Mouse (Mus musculus) liver, postnatal 0 days (tissue): ENCODE results near the gene Fibp. TPM values are rescaled to one million over a fixed set of nuclear protein-coding genes. Genes with fewer than 3 reads are reported as not detected.

Source experiments
- ATAC-seq: fragments of 200-750 bp; cut with Nextera tagmentation; 2 replicates; pipeline ENCODE4 v1.8.0; 2017; ENCODE audit warnings: mild to moderate bottlenecking, moderate library complexity
- DNase-seq: peaks from one replicate; pipeline ENCODE4 v3.0.0-alpha.2; 2016
- H3K27ac ChIP-seq: fragments of 300-500 bp; sonication (generic); 2 replicates; pipeline ENCODE4 v1.5.1; 2014; ENCODE audit warnings: antibody characterized with exemption, moderate library complexity, mild to moderate bottlenecking, low read depth
- H3K27me3 ChIP-seq: fragments of 300-500 bp; sonication (generic); 2 replicates; pipeline ENCODE4 v1.6.1; 2014; ENCODE audit warnings: low read length, control low read depth, mixed read lengths; ENCODE audit not compliant: insufficient read depth
- H3K36me3 ChIP-seq: fragments of 300-500 bp; sonication (generic); replicated peaks from 2 replicates; pipeline ENCODE4 v1.6.1; 2014; ENCODE audit warnings: mild to moderate bottlenecking, control low read depth, low read length, moderate library complexity, mixed read lengths; ENCODE audit not compliant: insufficient read depth
- H3K4me1 ChIP-seq: fragments of 300-500 bp; sonication (generic); 2 replicates; pipeline ENCODE4 v1.6.1; 2014; ENCODE audit warnings: antibody characterized with exemption, mild to moderate bottlenecking, control low read depth; ENCODE audit not compliant: insufficient read depth
- H3K4me2 ChIP-seq: fragments of 300-500 bp; sonication (generic); 2 replicates; pipeline ENCODE4 v1.6.1; 2014; ENCODE audit warnings: low read depth, mild to moderate bottlenecking, low read length, moderate library complexity, mixed read lengths
- H3K4me3 ChIP-seq: fragments of 300-500 bp; sonication (generic); 2 replicates; pipeline ENCODE4 v1.5.1; 2014; ENCODE audit warnings: low read depth, low read length
- H3K9ac ChIP-seq: fragments of 300-500 bp; sonication (generic); replicated peaks from 2 replicates; pipeline ENCODE4 v1.6.1; 2014; ENCODE audit warnings: mild to moderate bottlenecking, moderate library complexity
- H3K9me3 ChIP-seq: fragments of 300-500 bp; sonication (generic); 2 replicates; pipeline ENCODE4 v1.6.1; 2016; ENCODE audit warnings: mild to moderate bottlenecking, control low read depth, low read length, mixed read lengths
- CTCF ChIP-seq: sonication (generic); IDR thresholded peaks from 2 replicates; pipeline ENCODE4 v1.5.1; 2016; ENCODE audit warnings: antibody characterized with exemption, low read depth
- EP300 ChIP-seq: IDR thresholded peaks from 2 replicates; pipeline ENCODE4 v1.6.1; 2016; ENCODE audit warnings: antibody characterized with exemption, low read depth, mild to moderate bottlenecking
- WGBS: fragments of 180-500 bp; shearing (Covaris S2); extraction: QIAGEN DNeasy Blood & Tissue Kit; methylation state at CpG from one replicate; pipeline ENCODE4 v1.1.7; 2014; ENCODE audit not compliant: insufficient replicate concordance; 5-methylcytosine and 5-hydroxymethylcytosine counted together
- polyA plus RNA-seq: library from polyadenylated mRNA; unstranded; fragments of >200 nt; fragmentation: Nextera tagmentation; extraction: Ambion mirVana; gene quantifications from 2 replicates; pipeline ENCODE4 v1.2.1, GENCODE M21; 2015

Fibp gene
- polyA plus RNA-seq, 1 experiment from 2014 or later: 35.6 TPM

- Histone ChIP-seq H3K4me3 (no peak overlapping the region), H3K36me3 (peaks cover 18% of the 10 kb centered on the region), H3K9ac (no peak overlapping the region), H3K4me2 (no peak overlapping the region), H3K27me3 (no peaks in the 10 kb centered on the region), H3K4me1 (no peaks in the 10 kb centered on the region), H3K27ac (no peak overlapping the region), H3K9me3 (no peaks in the 10 kb centered on the region)
- 89% methylated on average over 10 of the region's 10 CpGs for WGBS
- DNase-seq (no peak), ATAC-seq (no peak)
- no peak for TF ChIP-seq CTCF
- TF ChIP-seq EP300: no peak
Measured at GRCm38 (mm10) chr19:5481398-5481797, 21.0 kb downstream of the Fibp start.

- 84% methylated on average over 19 of the region's 19 CpGs for WGBS
- Histone ChIP-seq H3K27ac (no peak overlapping the region), H3K4me3 (no peak overlapping the region), H3K36me3 (peaks cover 18% of the 10 kb centered on the region), H3K9ac (no peak overlapping the region), H3K4me1 (peaks cover 16% of the 10 kb centered on the region), H3K27me3 (no peaks in the 10 kb centered on the region), H3K9me3 (no peaks in the 10 kb centered on the region), H3K4me2 (no peak overlapping the region)
- ATAC-seq (no peak), DNase-seq (no peak)
- no peak for TF ChIP-seq EP300
- TF ChIP-seq CTCF: no peak
Measured at GRCm38 (mm10) chr19:5483386-5484359, 23.3 kb downstream of the Fibp start.

- ATAC-seq (no peak), DNase-seq (no peak)
- H3K36me3 ChIP-seq: peaks cover 18% of the 10 kb centered on the region
- H3K4me3 ChIP-seq: no peak overlapping the region
- WGBS: 86% methylated on average over 5 of the region's 5 CpGs
- no peak overlapping the region for H3K4me2 ChIP-seq
- no peak overlapping the region for H3K9ac ChIP-seq
- H3K4me1 ChIP-seq: peaks cover 20% of the 10 kb centered on the region
- no peaks in the 10 kb centered on the region for H3K9me3 ChIP-seq
- no peak for TF ChIP-seq CTCF
- TF ChIP-seq EP300: no peak
- H3K27me3 ChIP-seq: no peaks in the 10 kb centered on the region
- no peak overlapping the region for H3K27ac ChIP-seq
Measured at GRCm38 (mm10) chr19:5484496-5484895, 24.1 kb downstream of the Fibp start.

GRCm38 (mm10) chr19:5485371-5485770, 25.0 kb downstream of the Fibp start:
- no peaks in the 10 kb centered on the region for H3K9me3 ChIP-seq
- H3K4me2 ChIP-seq: no peak overlapping the region
- no peaks in the 10 kb centered on the region for H3K27me3 ChIP-seq
- TF ChIP-seq CTCF (no peak), EP300 (no peak)
- H3K9ac ChIP-seq: no peak overlapping the region
- peaks cover 24% of the 10 kb centered on the region for H3K4me1 ChIP-seq
- ATAC-seq (no peak), DNase-seq (no peak)
- no peak overlapping the region for H3K27ac ChIP-seq
- no peak overlapping the region for H3K4me3 ChIP-seq
- WGBS: 92% methylated on average over 8 of the region's 8 CpGs
- H3K36me3 ChIP-seq: peaks cover 18% of the 10 kb centered on the region

GRCm38 (mm10) chr19:5485821-5486220, 25.4 kb downstream of the Fibp start:
- no peak overlapping the region for H3K4me3 ChIP-seq
- H3K27me3 ChIP-seq: no peaks in the 10 kb centered on the region
- H3K4me2 ChIP-seq: no peak overlapping the region
- peaks cover 24% of the 10 kb centered on the region for H3K4me1 ChIP-seq
- H3K36me3 ChIP-seq: peaks cover 18% of the 10 kb centered on the region
- H3K9ac ChIP-seq: no peak overlapping the region
- TF ChIP-seq EP300 (no peak), CTCF (no peak)
- no peak overlapping the region for H3K27ac ChIP-seq
- 88% methylated on average over 7 of the region's 7 CpGs for WGBS
- no peak for DNase-seq
- ATAC-seq: no peak
- no peaks in the 10 kb centered on the region for H3K9me3 ChIP-seq

- Histone ChIP-seq H3K4me2 (no peak overlapping the region), H3K4me1 (peaks cover 24% of the 10 kb centered on the region), H3K4me3 (no peak overlapping the region), H3K27ac (no peak overlapping the region), H3K36me3 (peaks cover 18% of the 10 kb centered on the region), H3K27me3 (no peaks in the 10 kb centered on the region), H3K9me3 (no peaks in the 10 kb centered on the region), H3K9ac (no peak overlapping the region)
- no peak for TF ChIP-seq EP300
- TF ChIP-seq CTCF: no peak
- WGBS: 88% methylated on average over 8 of the region's 8 CpGs
- DNase-seq: no peak
- no peak for ATAC-seq
Measured at GRCm38 (mm10) chr19:5486286-5486685, 25.9 kb downstream of the Fibp start.
